Mouse (Mus musculus): ENCODE data around the gene Camk1d.

The Camk1d gene

DNA sequence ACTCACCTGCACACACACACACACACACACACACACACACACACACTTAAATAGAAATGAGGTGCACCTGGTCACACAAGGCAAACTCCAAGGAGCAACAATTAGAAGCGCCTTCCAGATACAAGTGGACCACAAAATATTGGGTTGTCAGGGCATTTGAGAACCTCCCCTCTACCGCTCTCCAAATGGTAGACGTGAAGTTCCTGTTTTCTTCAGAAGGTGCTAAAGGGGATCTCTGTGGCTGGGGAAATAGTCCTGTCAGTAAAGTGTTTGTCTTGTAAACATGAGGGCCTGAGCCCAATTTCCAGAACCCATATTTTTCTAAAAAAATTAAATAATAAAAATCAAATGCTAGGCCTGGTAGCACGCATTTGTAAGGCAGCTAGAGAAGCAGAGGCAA lies 4.4 kb downstream of the Camk1d start:
- DNase-seq (ENCODE audit: low spot score): no peak

- DNase-seq (ENCODE audit: low spot score): no peak
Observed at GRCm38 (mm10) chr2:5707871-5708733, 6.2 kb downstream of the Camk1d start.

DNA sequence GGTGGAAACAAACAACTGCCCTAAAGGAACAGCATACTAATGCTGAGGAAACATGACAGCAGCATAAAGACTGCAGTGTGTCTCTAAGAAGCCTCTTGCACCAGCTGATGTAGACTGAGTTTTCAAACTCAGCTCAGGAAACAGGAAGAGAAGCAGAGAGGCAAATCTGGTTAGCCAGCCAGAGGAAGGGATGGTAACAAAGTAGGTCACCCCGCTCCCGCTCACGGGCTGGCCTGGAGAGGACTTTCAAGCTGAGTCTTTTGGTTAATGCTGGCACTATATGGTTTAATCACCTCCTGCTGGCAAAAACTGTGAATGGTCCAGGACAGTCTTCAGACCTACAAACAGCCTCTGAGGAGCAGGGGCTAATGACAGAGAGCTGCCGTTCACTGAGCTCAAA lies 7.7 kb downstream of the Camk1d start:
- no peak for DNase-seq (ENCODE audit: low spot score)

DNA sequence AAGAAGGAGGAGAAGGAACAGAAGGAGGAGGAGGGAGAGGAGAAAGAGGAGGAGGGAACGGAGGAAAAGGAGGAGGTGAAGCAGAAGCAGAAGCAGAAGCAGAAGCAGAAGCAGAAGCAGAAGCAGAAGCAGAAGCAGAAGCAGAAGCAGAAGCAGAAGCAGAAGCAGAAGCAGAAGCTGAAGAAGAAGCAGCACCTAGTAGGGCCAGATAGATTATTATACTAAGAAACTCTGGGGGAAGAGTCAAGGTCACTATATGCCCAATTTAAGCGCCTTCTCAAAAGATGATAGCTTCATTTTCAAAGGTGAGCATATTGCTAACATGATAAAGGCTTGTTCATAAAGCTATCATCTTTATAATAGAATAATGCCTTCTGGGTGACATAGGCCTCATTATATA lies 11.9 kb downstream of the Camk1d start:
- DNase-seq (ENCODE audit: low spot score): no peak

DNA sequence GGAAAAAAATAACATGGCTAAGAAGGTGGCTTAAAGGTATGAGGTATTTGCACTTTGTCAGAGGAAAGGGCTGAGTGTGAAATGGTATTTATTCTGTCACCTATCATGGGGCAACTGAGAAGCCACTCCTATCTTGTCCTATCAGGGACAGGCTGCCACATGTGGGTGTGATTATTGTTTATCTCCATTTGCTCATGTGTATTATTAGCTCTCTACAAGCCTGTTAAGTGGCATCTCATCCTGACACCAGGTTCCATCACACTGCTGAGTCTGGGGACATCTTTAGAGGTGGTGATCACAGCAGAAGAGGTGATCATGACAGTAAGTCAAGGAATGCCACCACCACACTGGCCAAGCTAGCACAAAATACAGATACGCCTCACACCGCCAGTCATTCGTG lies 13.4 kb downstream of the Camk1d start:
- no peak for DNase-seq (ENCODE audit: low spot score)

DNA sequence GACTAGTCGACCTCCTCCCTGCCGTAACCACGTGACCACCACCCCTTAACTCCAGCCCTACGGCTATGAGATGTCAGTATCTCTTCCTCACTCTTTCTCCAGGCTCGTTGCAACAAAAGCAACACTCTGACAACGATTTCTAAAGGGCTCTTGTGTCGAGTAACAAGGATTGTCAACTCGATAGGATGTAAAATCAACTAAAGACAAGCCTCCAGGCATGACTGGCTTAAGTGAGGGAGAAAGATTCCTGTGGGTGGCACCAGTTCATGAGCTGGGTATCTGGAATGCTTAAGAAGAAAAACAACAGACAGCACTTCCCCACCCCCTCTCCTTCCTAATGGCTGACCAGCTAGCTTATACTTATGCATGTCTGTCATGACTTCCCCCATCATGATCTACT lies 15.9 kb downstream of the Camk1d start:
- no peak for DNase-seq (ENCODE audit: low spot score)

GRCm38 (mm10) chr2:5694094-5694493 lies 20.2 kb downstream of the Camk1d start:
- no peak for DNase-seq (ENCODE audit: low spot score)

DNA sequence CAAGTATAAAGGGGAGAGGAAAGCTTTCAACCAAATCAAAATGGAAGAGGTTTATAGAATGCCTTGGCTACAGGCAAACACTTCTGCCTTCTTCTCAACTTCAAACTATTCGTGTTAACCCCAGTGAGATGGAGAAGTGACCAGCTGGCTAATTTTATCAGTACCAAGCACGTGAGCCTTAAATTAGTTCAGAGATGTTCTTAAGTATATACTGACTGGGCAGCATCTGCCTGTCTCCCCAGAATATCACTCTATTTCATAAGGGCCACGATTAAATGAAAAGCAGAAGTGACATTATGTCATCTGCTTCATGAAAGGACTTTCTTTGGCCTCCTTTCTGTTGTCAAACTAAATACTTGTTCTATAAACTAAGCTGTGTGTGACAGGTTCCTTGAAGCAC lies 22.6 kb downstream of the Camk1d start:
- no peak for DNase-seq (ENCODE audit: low spot score)

DNA sequence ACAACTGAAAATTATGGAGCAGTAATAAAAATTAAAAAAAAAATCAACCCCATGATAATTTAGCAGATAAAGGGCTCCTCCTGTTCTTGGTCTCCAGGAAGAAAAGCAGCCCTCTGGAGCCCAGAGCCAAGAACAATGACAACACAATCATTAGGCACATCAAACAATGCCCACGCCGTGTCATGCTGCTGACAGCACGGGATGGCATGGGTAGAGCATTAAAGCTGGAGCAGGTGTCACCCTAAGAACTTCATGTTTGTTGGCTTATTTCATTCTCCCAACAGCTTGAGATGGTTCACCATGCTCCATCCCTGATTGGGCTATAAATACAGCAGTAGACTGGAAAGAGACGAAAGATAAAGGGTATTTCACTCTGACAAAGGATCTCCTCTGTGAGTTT lies 30.9 kb downstream of the Camk1d start:
- no peak for DNase-seq (ENCODE audit: low spot score)

DNA sequence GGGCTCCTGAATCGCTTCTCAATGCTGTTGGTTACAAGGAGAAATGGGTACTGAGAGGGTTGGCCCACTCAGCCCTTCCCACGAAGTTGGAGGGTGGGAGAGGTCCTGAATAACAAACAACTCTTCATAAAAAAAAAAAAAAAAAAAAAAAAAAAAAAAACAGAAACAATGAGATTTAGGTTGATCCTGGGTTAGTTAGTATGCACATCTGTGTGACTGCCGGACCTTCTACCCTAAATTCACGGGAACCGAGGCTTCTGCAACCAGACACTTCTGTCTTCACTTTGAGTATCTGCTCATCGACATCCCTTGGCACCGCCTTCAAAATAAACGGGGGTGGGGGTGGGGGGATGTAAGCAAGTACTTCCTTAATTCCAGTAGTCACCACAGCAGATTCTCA lies 32.4 kb downstream of the Camk1d start:
- DNase-seq (ENCODE audit: low spot score): no peak

- DNase-seq (ENCODE audit: low spot score): no peak
Observed at GRCm38 (mm10) chr2:5681302-5681701, 33.0 kb downstream of the Camk1d start.

- DNase-seq (ENCODE audit: low spot score): no peak
Observed at GRCm38 (mm10) chr2:5679055-5679454, 35.3 kb downstream of the Camk1d start.

- no peak for DNase-seq (ENCODE audit: low spot score)
Observed at GRCm38 (mm10) chr2:5677472-5677871, 36.8 kb downstream of the Camk1d start.

GRCm38 (mm10) chr2:5676786-5677185 lies 37.5 kb downstream of the Camk1d start:
- no peak for DNase-seq (ENCODE audit: low spot score)

GRCm38 (mm10) chr2:5676143-5676483 lies 38.2 kb downstream of the Camk1d start:
- no peak for DNase-seq (ENCODE audit: low spot score)

DNA sequence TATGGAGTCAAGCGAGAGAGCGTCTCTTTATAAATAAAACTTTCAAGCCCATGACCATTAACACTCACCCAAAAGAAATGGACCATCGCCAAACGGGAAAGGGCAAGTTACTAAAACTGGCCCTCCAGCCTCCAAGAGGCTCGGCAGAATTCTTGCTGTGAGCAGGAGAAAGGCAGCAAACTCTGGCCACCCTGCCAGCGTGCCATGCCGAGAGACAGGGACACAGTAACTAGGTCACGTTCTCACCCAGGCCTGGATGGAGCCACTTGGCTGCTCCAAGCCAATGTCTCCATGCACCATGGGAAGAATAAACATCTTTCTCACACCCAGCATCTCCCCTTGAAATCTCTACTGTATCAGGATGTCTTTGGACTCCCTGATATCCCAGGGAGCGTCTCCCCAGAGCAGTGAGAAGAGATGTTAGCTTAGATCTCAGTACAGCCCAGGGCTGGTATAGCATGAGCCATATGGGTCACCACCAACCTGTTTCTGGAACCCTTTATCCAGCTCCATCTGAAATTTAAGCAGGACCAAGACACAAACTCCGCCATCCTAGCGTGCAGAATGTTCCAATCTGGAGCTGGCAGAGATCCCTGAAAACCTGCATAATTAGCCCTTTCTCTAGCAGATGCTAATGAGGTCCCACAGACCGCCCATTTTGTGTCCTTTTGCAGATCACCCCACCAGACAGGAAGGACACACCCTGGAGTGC lies 38.7 kb downstream of the Camk1d start:
- DNase-seq (ENCODE audit: low spot score): no peak

- no peak for DNase-seq (ENCODE audit: low spot score)
Observed at GRCm38 (mm10) chr2:5674512-5674911, 39.8 kb downstream of the Camk1d start.

- no peak for DNase-seq (ENCODE audit: low spot score)
Observed at GRCm38 (mm10) chr2:5673816-5674215, 40.5 kb downstream of the Camk1d start.

DNA sequence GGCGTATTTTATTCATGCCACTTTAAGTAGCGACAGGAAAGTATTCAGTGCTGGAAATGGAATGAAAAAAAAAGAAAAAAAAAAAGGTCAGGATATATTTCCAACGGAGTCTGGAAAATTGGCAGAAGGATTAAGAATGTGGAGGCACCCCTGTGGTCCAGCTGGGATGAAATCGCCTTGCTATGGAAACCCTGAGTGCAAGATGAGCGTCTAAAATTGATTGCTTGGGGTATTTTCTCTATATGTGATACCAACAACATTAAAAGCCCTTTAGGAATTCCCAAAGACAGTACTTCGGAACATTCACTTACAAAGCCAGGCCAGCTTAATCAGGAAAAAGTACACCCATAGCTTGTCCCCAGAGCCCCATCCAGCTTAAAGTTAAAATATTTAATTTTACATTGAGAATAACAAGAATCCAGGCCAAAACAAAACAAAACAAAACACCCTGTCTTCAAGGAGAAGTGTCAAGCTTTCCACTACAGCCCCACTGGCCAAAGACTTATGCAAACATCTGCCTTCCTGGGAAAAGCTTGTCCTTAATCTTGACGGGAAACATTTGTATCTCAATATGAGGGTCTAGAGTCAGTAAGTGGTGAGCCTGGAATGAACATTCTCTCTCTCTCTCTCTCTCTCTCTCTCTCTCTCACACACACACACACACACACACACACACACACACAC lies 41.3 kb downstream of the Camk1d start:
- no peak for DNase-seq (ENCODE audit: low spot score)

- no peak for DNase-seq (ENCODE audit: low spot score)
Observed at GRCm38 (mm10) chr2:5670146-5670545, 44.2 kb downstream of the Camk1d start.

DNA sequence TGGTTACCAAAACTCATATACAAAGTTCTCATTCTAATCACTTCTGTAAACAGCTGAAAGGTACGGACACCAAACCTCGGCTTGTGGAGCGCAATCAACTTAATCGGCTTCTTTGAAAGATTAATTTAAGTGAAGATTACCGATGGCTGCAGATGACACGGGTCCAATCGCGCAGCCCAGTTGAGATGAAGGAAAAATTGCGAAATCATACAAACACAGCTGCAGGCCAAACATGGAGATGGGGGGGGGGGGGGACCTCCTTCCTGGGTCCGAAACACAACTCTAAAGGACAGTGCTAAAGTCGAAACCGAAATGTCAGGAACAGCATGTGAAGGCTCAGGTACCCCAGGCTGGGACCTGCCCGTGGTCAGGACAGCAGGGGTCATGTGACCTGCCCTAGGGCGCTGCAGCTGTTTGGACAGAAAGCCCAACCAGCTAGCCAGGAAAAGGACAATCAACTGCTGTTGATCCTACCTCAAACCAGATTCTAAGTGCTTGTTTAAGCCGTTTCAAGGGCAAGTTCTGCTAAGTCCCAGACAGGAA lies 44.7 kb downstream of the Camk1d start:
- no peak for DNase-seq (ENCODE audit: low spot score)

- no peak for DNase-seq (ENCODE audit: low spot score)
Observed at GRCm38 (mm10) chr2:5668940-5669339, 45.4 kb downstream of the Camk1d start.

DNA sequence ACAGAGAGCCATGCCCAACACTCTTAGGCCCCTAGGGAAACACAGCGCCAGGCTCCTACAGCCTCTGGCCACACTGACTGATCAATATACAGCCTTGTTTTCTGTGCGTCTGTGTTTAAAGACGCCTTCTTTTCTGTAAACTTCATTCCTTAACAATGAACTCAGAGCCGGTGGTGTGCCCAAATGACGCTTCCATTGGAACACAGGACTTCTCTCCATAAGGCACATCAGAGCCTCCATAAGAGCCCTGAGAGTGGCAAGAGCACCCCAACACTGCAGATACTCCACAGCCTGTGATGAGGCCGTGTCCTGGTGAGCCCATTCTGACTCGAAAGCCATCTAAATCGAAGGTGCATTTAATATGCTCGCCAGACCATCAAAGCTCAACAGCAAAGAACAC lies 50.8 kb downstream of the Camk1d start:
- no peak for DNase-seq (ENCODE audit: low spot score)

All from embryo, embryonic 10.5 days (tissue).